21 mouse cellular contexts compared by ENCODE assay signal in genomic region chr19:38244748-38245147, GRCm38 (mm10). TPM values are rescaled to one million over a fixed set of nuclear protein-coding genes. Genes with fewer than 3 reads are reported as not detected.
DNase-seq lines count a peak whose midpoint lies in the region; ATAC-seq lines count a peak whose summit lies in the region.
"Had no signal": no experiment of that assay in that cellular context is flagged by ENCODE, and none has a peak within 500 bp of the region (broad histone marks: within the 10 kb centered on the region; RNA-seq: fewer than 3 reads in every experiment).

No protein-coding gene starts in this region.

- no peak for DNase-seq in forebrain, embryonic 14.5 days (ENCODE audit: low spot score)
- no peak for DNase-seq in limb, embryonic 11.5 days (ENCODE audit: low spot score)
- DNase-seq in spleen, postnatal 36 days (ENCODE audit: low spot score in 2 of 2) = no peak
- no peak for DNase-seq in heart, postnatal 36 days
- DNase-seq: adrenal gland, postnatal 25 days; cerebellum, postnatal 14 days; gastrocnemius, postnatal 14 days; kidney, adult 8-10 months; kidney, postnatal 4 days; layer of hippocampus, postnatal 36 days; liver, postnatal 0 days; lung, postnatal 4 days; thymus, postnatal 36 days had no signal

- peaks cover 5% of the 10 kb centered on the region for H3K4me1 ChIP-seq in midbrain, embryonic 16.5 days (ENCODE audit: control insufficient read depth, insufficient read depth, low read length)
- peaks cover 10% of the 10 kb centered on the region; the same call in 1 of the 2 replicates for H3K4me1 ChIP-seq in midbrain, embryonic 13.5 days (replicated peaks)
- peaks cover 16% of the 10 kb centered on the region; the same call in 1 of the 2 replicates for H3K4me1 ChIP-seq in forebrain, embryonic 14.5 days (ENCODE audit: control insufficient read depth, insufficient read depth, low read length)
- H3K4me1 ChIP-seq in limb, embryonic 11.5 days (ENCODE audit: control insufficient read depth, insufficient read depth, low read length) = peaks cover 8% of the 10 kb centered on the region; the same call in 1 of the 2 replicates
- H3K4me1 ChIP-seq in stomach, embryonic 16.5 days (ENCODE audit: control insufficient read depth, insufficient read depth, low read length) = no peaks in the 10 kb centered on the region
- peaks cover 5% of the 10 kb centered on the region for H3K4me1 ChIP-seq in midbrain, embryonic 15.5 days
- H3K4me1 ChIP-seq: heart, embryonic 12.5 days had no signal

- H3K4me2 ChIP-seq in midbrain, embryonic 16.5 days (ENCODE audit: low read length) = no peak overlapping the region
- H3K4me2 ChIP-seq in midbrain, embryonic 13.5 days (replicated peaks) = no peak overlapping the region
- peak overlapping the region; percentile 28; the same call in 1 of the 2 replicates for H3K4me2 ChIP-seq in forebrain, embryonic 14.5 days (ENCODE audit: low read length)
- no peak overlapping the region for H3K4me2 ChIP-seq in limb, embryonic 11.5 days (ENCODE audit: low read depth, severe bottlenecking)
- peak overlapping the region; percentile 26; the same call in 1 of the 2 replicates for H3K4me2 ChIP-seq in stomach, embryonic 16.5 days (ENCODE audit: low read depth, low read length)
- no peak overlapping the region for H3K4me2 ChIP-seq in midbrain, embryonic 15.5 days
- H3K4me2 ChIP-seq: heart, embryonic 12.5 days; midbrain, embryonic 12.5 days had no signal

- intact Hi-C loops in heart, postnatal 36 days (cut with DNase I) = no loop called here

- no peaks in the 10 kb centered on the region for H3K36me3 ChIP-seq in midbrain, embryonic 16.5 days (ENCODE audit: control insufficient read depth, insufficient read depth, low read length)
- H3K36me3 ChIP-seq in midbrain, embryonic 13.5 days = no peaks in the 10 kb centered on the region
- no peaks in the 10 kb centered on the region for H3K36me3 ChIP-seq in forebrain, embryonic 14.5 days (ENCODE audit: control insufficient read depth, insufficient read depth, low read length)
- H3K36me3 ChIP-seq in limb, embryonic 11.5 days (ENCODE audit: control insufficient read depth, insufficient read depth, low read length) = no peaks in the 10 kb centered on the region
- H3K36me3 ChIP-seq in stomach, embryonic 16.5 days (ENCODE audit: control insufficient read depth, insufficient read depth, low read length) = no peaks in the 10 kb centered on the region
- H3K36me3 ChIP-seq in midbrain, embryonic 15.5 days (replicated peaks) = no peaks in the 10 kb centered on the region
- H3K36me3 ChIP-seq: heart, embryonic 12.5 days; limb, embryonic 15.5 days; midbrain, embryonic 12.5 days had no signal

- 70% methylated on average over 8 of the region's 8 CpGs for WGBS in midbrain, embryonic 16.5 days
- WGBS in midbrain, embryonic 13.5 days = 72% methylated on average over 8 of the region's 8 CpGs
- 61% methylated on average over 8 of the region's 8 CpGs for WGBS in forebrain, embryonic 14.5 days
- 74% methylated on average over 8 of the region's 8 CpGs for WGBS in limb, embryonic 11.5 days
- WGBS in stomach, embryonic 16.5 days = 53% methylated on average over 8 of the region's 8 CpGs
- WGBS in midbrain, embryonic 15.5 days = 63% methylated on average over 8 of the region's 8 CpGs

- H3K9me3 ChIP-seq in midbrain, embryonic 16.5 days (replicated peaks; ENCODE audit: control insufficient read depth, low read length, poor library complexity, severe bottlenecking) = no peaks in the 10 kb centered on the region
- H3K9me3 ChIP-seq in midbrain, embryonic 13.5 days = no peaks in the 10 kb centered on the region
- H3K9me3 ChIP-seq in forebrain, embryonic 14.5 days (replicated peaks; ENCODE audit: control insufficient read depth, low read length) = no peaks in the 10 kb centered on the region
- no peaks in the 10 kb centered on the region for H3K9me3 ChIP-seq in limb, embryonic 11.5 days (ENCODE audit: control insufficient read depth, low read length)
- no peaks in the 10 kb centered on the region for H3K9me3 ChIP-seq in stomach, embryonic 16.5 days (replicated peaks; ENCODE audit: control insufficient read depth, low read length)
- H3K9me3 ChIP-seq in midbrain, embryonic 15.5 days = no peaks in the 10 kb centered on the region
- H3K9me3 ChIP-seq: heart, embryonic 12.5 days; limb, embryonic 15.5 days; midbrain, embryonic 12.5 days had no signal

- H3K4me3 ChIP-seq in midbrain, embryonic 16.5 days (ENCODE audit: low read depth, low read length) = no peak overlapping the region
- H3K4me3 ChIP-seq in midbrain, embryonic 13.5 days (replicated peaks) = no peak overlapping the region
- no peak overlapping the region for H3K4me3 ChIP-seq in forebrain, embryonic 14.5 days (ENCODE audit: low read depth, low read length)
- H3K4me3 ChIP-seq in limb, embryonic 11.5 days (ENCODE audit: low read depth, low read length) = no peak overlapping the region
- no peak overlapping the region for H3K4me3 ChIP-seq in stomach, embryonic 16.5 days (replicated peaks; ENCODE audit: low read length)
- H3K4me3 ChIP-seq in midbrain, embryonic 15.5 days = no peak overlapping the region
- H3K4me3 ChIP-seq: heart, embryonic 12.5 days; midbrain, embryonic 12.5 days had no signal

- H3K27me3 ChIP-seq in midbrain, embryonic 16.5 days (ENCODE audit: control insufficient read depth, insufficient read depth, low read depth, low read length) = no peaks in the 10 kb centered on the region
- H3K27me3 ChIP-seq in midbrain, embryonic 13.5 days = no peaks in the 10 kb centered on the region
- H3K27me3 ChIP-seq in forebrain, embryonic 14.5 days (replicated peaks; ENCODE audit: control insufficient read depth, insufficient read depth, low read length) = no peaks in the 10 kb centered on the region
- H3K27me3 ChIP-seq in limb, embryonic 11.5 days (ENCODE audit: control insufficient read depth, insufficient read depth, low read length) = no peaks in the 10 kb centered on the region
- H3K27me3 ChIP-seq in stomach, embryonic 16.5 days (ENCODE audit: control insufficient read depth, insufficient read depth, low read length) = no peaks in the 10 kb centered on the region
- no peaks in the 10 kb centered on the region for H3K27me3 ChIP-seq in midbrain, embryonic 15.5 days (replicated peaks)
- H3K27me3 ChIP-seq: heart, embryonic 12.5 days; limb, embryonic 15.5 days; midbrain, embryonic 12.5 days had no signal

- ATAC-seq in midbrain, embryonic 16.5 days = no peak
- no peak for ATAC-seq in midbrain, embryonic 13.5 days
- no peak for ATAC-seq in forebrain, embryonic 14.5 days
- no peak for ATAC-seq in limb, embryonic 11.5 days (ENCODE audit: insufficient number of reproducible peaks, low FRiP score, low TSS enrichment, low read depth)
- no peak; the same call in 1 of the 2 replicates for ATAC-seq in stomach, embryonic 16.5 days (ENCODE audit: insufficient read depth, low FRiP score)
- ATAC-seq in midbrain, embryonic 15.5 days (replicated peaks) = no peak
- ATAC-seq: liver, postnatal 0 days had no signal

- no peak overlapping the region for H3K9ac ChIP-seq in midbrain, embryonic 16.5 days (ENCODE audit: low read depth, low read length)
- no peak overlapping the region for H3K9ac ChIP-seq in midbrain, embryonic 13.5 days (replicated peaks)
- no peak overlapping the region for H3K9ac ChIP-seq in forebrain, embryonic 14.5 days (ENCODE audit: low read length)
- no peak overlapping the region for H3K9ac ChIP-seq in limb, embryonic 11.5 days (ENCODE audit: low read length)
- no peak overlapping the region for H3K9ac ChIP-seq in stomach, embryonic 16.5 days (ENCODE audit: low read length)
- no peak overlapping the region for H3K9ac ChIP-seq in midbrain, embryonic 15.5 days
- H3K9ac ChIP-seq: heart, embryonic 12.5 days; limb, embryonic 15.5 days; liver, postnatal 0 days; midbrain, embryonic 12.5 days had no signal

- peak overlapping the region; percentile 1; the same call in 1 of the 2 replicates for H3K27ac ChIP-seq in midbrain, embryonic 16.5 days (ENCODE audit: low read length)
- no peak overlapping the region for H3K27ac ChIP-seq in midbrain, embryonic 13.5 days
- H3K27ac ChIP-seq in forebrain, embryonic 14.5 days (ENCODE audit: low read depth, low read length) = peak overlapping the region; percentile 70
- H3K27ac ChIP-seq in limb, embryonic 11.5 days (replicated peaks; ENCODE audit: low read depth, low read length) = peak overlapping the region; percentile 58
- peak overlapping the region; percentile 43; the same call in 1 of the 2 replicates for H3K27ac ChIP-seq in stomach, embryonic 16.5 days (ENCODE audit: low read length)
- H3K27ac ChIP-seq in midbrain, embryonic 15.5 days = no peak overlapping the region
- H3K27ac ChIP-seq: limb, embryonic 15.5 days had no signal

RNA-seq across cellular contexts. Expression of gene Lgi1, which starts 19.6 kb away (rescaled TPM):
- polyA plus RNA-seq in midbrain, embryonic 16.5 days (2015; fragmentation: Nextera tagmentation; extraction: Ambion mirVana) = 24.4 and 28.6 TPM in 2 replicates
- 8.8 and 10.0 TPM in 2 replicates for polyA plus RNA-seq in midbrain, embryonic 13.5 days (2015; fragmentation: Nextera tagmentation; extraction: Ambion mirVana)
- polyA plus RNA-seq in forebrain, embryonic 14.5 days (2014; fragmentation: Nextera tagmentation; extraction: Ambion mirVana) = 8.8 and 13.3 TPM in 2 replicates
- 0.30 and 0.69 TPM in 2 replicates for polyA plus RNA-seq in limb, embryonic 11.5 days (2014; fragmentation: Nextera tagmentation; extraction: Ambion mirVana)
- polyA plus RNA-seq in stomach, embryonic 16.5 days (2015; fragmentation: Nextera tagmentation; extraction: Ambion mirVana) = 1.2 and 1.6 TPM in 2 replicates
- polyA plus RNA-seq in midbrain, embryonic 15.5 days (2015; fragmentation: Nextera tagmentation; extraction: Ambion mirVana) = 14.7 and 20.7 TPM in 2 replicates
- total RNA-seq in heart, postnatal 36 days (2021) = 1 to 10 TPM; 2.9 to 7.3 TPM
- total RNA-seq: MEL had no signal
- polyA plus RNA-seq: heart, embryonic 12.5 days; liver, postnatal 0 days had no signal

RNA-seq across cellular contexts. Expression of gene Fra10ac1, which starts 20.8 kb away (rescaled TPM):
- polyA plus RNA-seq in midbrain, embryonic 16.5 days (2015; fragmentation: Nextera tagmentation; extraction: Ambion mirVana) = 41.3 and 50.7 TPM in 2 replicates
- polyA plus RNA-seq in midbrain, embryonic 13.5 days (2015; fragmentation: Nextera tagmentation; extraction: Ambion mirVana) = 50.9 and 54.6 TPM in 2 replicates
- 38.9 and 44.5 TPM in 2 replicates for polyA plus RNA-seq in forebrain, embryonic 14.5 days (2014; fragmentation: Nextera tagmentation; extraction: Ambion mirVana)
- polyA plus RNA-seq in limb, embryonic 11.5 days (2014; fragmentation: Nextera tagmentation; extraction: Ambion mirVana) = 48.2 and 48.7 TPM in 2 replicates
- polyA plus RNA-seq in stomach, embryonic 16.5 days (2015; fragmentation: Nextera tagmentation; extraction: Ambion mirVana) = 32.4 and 35.4 TPM in 2 replicates
- polyA plus RNA-seq in midbrain, embryonic 15.5 days (2015; fragmentation: Nextera tagmentation; extraction: Ambion mirVana) = 41.3 and 43.9 TPM in 2 replicates
- total RNA-seq in heart, postnatal 36 days (2021) = 10 to 100 TPM; 11.4 to 11.8 TPM

Comparison
In these comparisons a context has a peak if more than half of its experiments do, and no peak if none do; other contexts are left out.
1. H3K27ac ChIP-seq: peak in midbrain, embryonic 16.5 days (single experiment), forebrain, embryonic 14.5 days (single experiment), limb, embryonic 11.5 days (single experiment) and stomach, embryonic 16.5 days (single experiment); none in midbrain, embryonic 13.5 days (single experiment) and midbrain, embryonic 15.5 days (single experiment).
2. H3K4me2 ChIP-seq: peak in forebrain, embryonic 14.5 days (single experiment) and stomach, embryonic 16.5 days (single experiment); none in midbrain, embryonic 16.5 days (single experiment), midbrain, embryonic 13.5 days (single experiment), limb, embryonic 11.5 days (single experiment) and midbrain, embryonic 15.5 days (single experiment).